Comparison of ENCODE assay signal across 14 mouse cellular contexts in the genomic region with DNA sequence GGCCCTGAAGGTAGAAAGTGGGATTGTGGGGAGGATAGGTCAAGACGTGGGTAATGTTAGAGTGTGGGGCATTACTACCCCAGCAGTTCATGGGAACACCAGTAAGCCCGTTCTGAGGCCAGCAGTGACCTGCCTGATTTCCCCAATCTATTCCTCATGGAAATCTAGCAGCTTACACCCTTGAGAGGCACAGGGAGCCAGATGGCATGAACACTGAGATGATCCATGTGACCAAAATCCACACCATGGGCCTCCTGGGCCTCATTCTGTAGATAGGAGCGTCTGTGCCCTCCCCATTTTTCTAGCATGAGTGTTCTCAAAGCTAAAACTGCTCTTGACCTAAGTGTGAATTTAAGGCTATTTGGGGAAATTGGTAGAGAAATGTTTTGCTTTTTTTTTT.
"Had no signal": no experiment of that assay in that cellular context is flagged by ENCODE, and none has a peak within 500 bp of the region (broad histone marks: within the 10 kb centered on the region; RNA-seq: fewer than 3 reads in every experiment).

No protein-coding gene starts in this region.

- DNase-seq: lung, adult 18-20 months; lung, embryonic 14.5 days; lung, postnatal 10 days; lung, postnatal 4 days; midbrain, embryonic 14.5 days; retina, postnatal 1 day; right cerebral cortex, adult 18-20 months; right cerebral cortex, postnatal 25 days; right cerebral cortex, postnatal 4 days; spleen, adult 18-20 months; thymus, adult 18-20 months; thymus, postnatal 14 days; thymus, postnatal 36 days had no signal

- ATAC-seq: midbrain, embryonic 16.5 days had no signal
